Mouse (Mus musculus): Measurements from ENCODE around the gene Gm43518.

DNA sequence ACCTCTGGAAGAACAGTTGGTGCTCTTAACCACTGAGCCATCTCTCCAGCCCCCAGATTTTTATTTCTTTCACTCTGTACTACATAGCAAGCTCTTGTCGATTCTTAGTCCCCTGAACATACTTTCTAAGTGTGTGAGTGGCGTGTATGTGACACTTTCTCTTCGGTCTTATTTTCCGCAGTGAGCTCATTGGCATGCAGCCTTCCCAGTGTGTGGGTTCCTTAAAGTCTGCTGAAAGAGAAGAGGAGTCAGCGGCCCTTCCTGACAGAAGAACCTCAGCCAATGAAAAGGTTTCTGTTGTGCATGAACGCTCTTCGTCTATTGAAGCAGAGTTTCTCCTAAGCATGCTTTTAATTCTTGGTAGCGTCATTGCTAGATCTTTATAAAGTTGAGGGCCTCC lies 30.0 kb downstream of the Gm43518 start:
- TF ChIP-seq EP300 (IDR thresholded peaks at IDR 0.05; ENCODE audit: low read depth), result no peak
- no peak for TF ChIP-seq CTCF (IDR thresholded peaks at IDR 0.05; ENCODE audit: low read depth)
